Mouse (Mus musculus) liver, embryonic 14.5 days (tissue): ENCODE measurements around the gene Nrp1. TPM values are rescaled to one million over a fixed set of nuclear protein-coding genes. Genes with fewer than 3 reads are reported as not detected.

Experiments used
- ATAC-seq: fragments of 200-750 bp; cut with Nextera tagmentation; 2 replicates; pipeline ENCODE4 v1.8.0; 2017; ENCODE audit warnings: moderate number of reproducible peaks, mild to moderate bottlenecking, moderate library complexity; ENCODE audit not compliant: insufficient read depth
- DNase-seq, 3 experiments: peaks; one replicate each; pipeline ENCODE4 v3.0.0-alpha.2; 2012 to 2013; ENCODE audit warnings: low read depth in 3 of 3, low spot score in 3 of 3
- H3K27ac ChIP-seq: fragments of 300-500 bp; sonication (generic); 2 replicates; pipeline ENCODE4 v1.5.1; 2014; ENCODE audit warnings: moderate library complexity, mild to moderate bottlenecking, control low read depth, inconsistent platforms
- H3K27me3 ChIP-seq: fragments of 300-500 bp; sonication (generic); 2 replicates; pipeline ENCODE4 v1.6.1; 2014; ENCODE audit warnings: mild to moderate bottlenecking, low read length, moderate library complexity; ENCODE audit not compliant: control insufficient read depth, insufficient read depth
- H3K36me3 ChIP-seq: fragments of 300-500 bp; sonication (generic); replicated peaks from 2 replicates; pipeline ENCODE4 v1.6.1; 2014; ENCODE audit warnings: low read depth; ENCODE audit not compliant: control insufficient read depth, insufficient read depth
- H3K4me1 ChIP-seq, 2 experiments: fragments of 200-500 bp in 1 of 2; fragments of 300-500 bp in 1 of 2; sonication (generic) in 1 of 2; replicated peaks; 2 replicates each; pipeline ENCODE4 v1.6.1; 2012 to 2014; ENCODE audit warnings: antibody characterized with exemption in 1 of 2, inconsistent platforms in 1 of 2, low read length in 1 of 2; ENCODE audit not compliant: control insufficient read depth in 2 of 2, insufficient read depth in 2 of 2
- H3K4me2 ChIP-seq: fragments of 300-500 bp; sonication (generic); 2 replicates; pipeline ENCODE4 v1.6.1; 2014; ENCODE audit warnings: low read depth, mild to moderate bottlenecking, control low read depth, moderate library complexity
- H3K4me3 ChIP-seq, 2 experiments: fragments of 200-500 bp in 1 of 2; fragments of 300-500 bp in 1 of 2; sonication (generic) in 1 of 2; 2 replicates each; pipeline ENCODE4 v1.5.1; 2012 to 2014; ENCODE audit warnings: low read depth in 2 of 2, low read length in 2 of 2, mild to moderate bottlenecking in 2 of 2, control low read depth in 1 of 2, inconsistent platforms in 1 of 2, moderate library complexity in 1 of 2; ENCODE audit not compliant: insufficient read depth in 1 of 2
- H3K9ac ChIP-seq: fragments of 300-500 bp; sonication (generic); replicated peaks from 2 replicates; pipeline ENCODE4 v1.6.1; 2014; ENCODE audit warnings: mild to moderate bottlenecking, control low read depth, moderate library complexity
- H3K9me3 ChIP-seq: fragments of 300-500 bp; sonication (generic); 2 replicates; pipeline ENCODE4 v1.6.1; 2016; ENCODE audit warnings: low read length, mixed read lengths; ENCODE audit not compliant: control insufficient read depth
- CTCF ChIP-seq: IDR thresholded peaks from 2 replicates; pipeline ENCODE4 v1.5.1; 2016; ENCODE audit warnings: antibody characterized with exemption, low read depth, control low read depth
- EP300 ChIP-seq: IDR thresholded peaks from 2 replicates; pipeline ENCODE4 v1.6.1; 2016; ENCODE audit warnings: antibody characterized with exemption, low read depth
- WGBS: fragments of 180-500 bp; shearing (Covaris S2); extraction: QIAGEN DNeasy Blood & Tissue Kit; methylation state at CpG from one replicate; pipeline ENCODE4 v1.1.7; 2014; ENCODE audit not compliant: insufficient replicate concordance; 5-methylcytosine and 5-hydroxymethylcytosine counted together
- polyA plus RNA-seq, 2 experiments: library from polyadenylated mRNA; depleted of rRNA in 1 of 2; stranded (reverse) in 1 of 2; unstranded in 1 of 2; fragments of >200 nt; fragmentation: Nextera tagmentation in 1 of 2; extraction: Ambion mirVana in 1 of 2; gene quantifications; 2 replicates each; pipeline versions ENCODE4 v1.2.1 to v1.2.3; 2012 to 2014

Nrp1 gene
- polyA plus RNA-seq, 2 experiments, result 3.7 to 7.7 TPM

GRCm38 (mm10) chr8:128535685-128536084, 177.3 kb downstream of the Nrp1 start:
- Histone ChIP-seq H3K4me2 (no peak overlapping the region), H3K9me3 (no peaks in the 10 kb centered on the region), H3K4me3 (no peak overlapping the region), H3K27me3 (no peaks in the 10 kb centered on the region; the same call in 1 of the 2 replicates), H3K36me3 (no peaks in the 10 kb centered on the region), H3K4me1 (no peaks in the 10 kb centered on the region), H3K9ac (no peak overlapping the region), H3K27ac (no peak overlapping the region)
- no peak for TF ChIP-seq CTCF
- no peak for TF ChIP-seq EP300
- ATAC-seq, result no peak
- DNase-seq, result no peak

GRCm38 (mm10) chr8:128538378-128538777, 180.0 kb downstream of the Nrp1 start:
- Histone ChIP-seq H3K4me2 (no peak overlapping the region), H3K36me3 (no peaks in the 10 kb centered on the region), H3K4me1 (no peaks in the 10 kb centered on the region), H3K9ac (no peak overlapping the region), H3K9me3 (no peaks in the 10 kb centered on the region), H3K27me3 (no peaks in the 10 kb centered on the region; the same call in 1 of the 2 replicates), H3K27ac (no peak overlapping the region), H3K4me3 (no peak overlapping the region)
- TF ChIP-seq CTCF, result no peak
- no peak for TF ChIP-seq EP300
- ATAC-seq (no peak), DNase-seq (no peak)
- whole genome bisulfite sequencing, result 41% methylated on average over 1 of the region's 1 CpGs

- H3K27me3 ChIP-seq, result no peaks in the 10 kb centered on the region; the same call in 1 of the 2 replicates
- H3K4me3 ChIP-seq, result no peak overlapping the region
- H3K4me2 ChIP-seq, result no peak overlapping the region
- no peaks in the 10 kb centered on the region for H3K4me1 ChIP-seq
- TF ChIP-seq CTCF (no peak), EP300 (no peak)
- WGBS, result 16% methylated on average over 1 of the region's 1 CpGs
- ATAC-seq, result no peak
- H3K27ac ChIP-seq, result no peak overlapping the region
- no peaks in the 10 kb centered on the region for H3K36me3 ChIP-seq
- H3K9ac ChIP-seq, result no peak overlapping the region
- no peaks in the 10 kb centered on the region for H3K9me3 ChIP-seq
- no peak for DNase-seq
These were observed 183.1 kb downstream of the Nrp1 start for GRCm38 (mm10) chr8:128541355-128542090.

GRCm38 (mm10) chr8:128544128-128544846, 185.9 kb downstream of the Nrp1 start:
- Histone ChIP-seq H3K4me3 (no peak overlapping the region), H3K4me1 (no peaks in the 10 kb centered on the region), H3K9ac (no peak overlapping the region), H3K36me3 (no peaks in the 10 kb centered on the region), H3K27me3 (no peaks in the 10 kb centered on the region; the same call in 1 of the 2 replicates), H3K27ac (no peak overlapping the region), H3K9me3 (no peaks in the 10 kb centered on the region), H3K4me2 (no peak overlapping the region)
- 48% methylated on average over 2 of the region's 2 CpGs for WGBS
- ATAC-seq (no peak), DNase-seq (no peak)
- TF ChIP-seq EP300, result no peak
- no peak for TF ChIP-seq CTCF

GRCm38 (mm10) chr8:128546287-128546686, 187.9 kb downstream of the Nrp1 start:
- Histone ChIP-seq H3K4me3 (no peak overlapping the region), H3K4me1 (no peaks in the 10 kb centered on the region), H3K27me3 (no peaks in the 10 kb centered on the region), H3K27ac (no peak overlapping the region), H3K9ac (no peak overlapping the region), H3K4me2 (no peak overlapping the region), H3K9me3 (no peaks in the 10 kb centered on the region), H3K36me3 (no peaks in the 10 kb centered on the region)
- DNase-seq, result no peak
- TF ChIP-seq CTCF (no peak), EP300 (no peak)
- ATAC-seq, result no peak
- 68% methylated on average over 1 of the region's 1 CpGs for WGBS
